Mouse (Mus musculus) liver, adult (tissue): ENCODE measurements around the gene Krtdap.

ENCODE experiments used
- GATA4 ChIP-seq: IDR thresholded peaks from 2 replicates; pipeline ENCODE4 v1.6.1; 2014; ENCODE audit warnings: mild to moderate bottlenecking, low read length; ENCODE audit not compliant: insufficient replicate concordance

Krtdap gene

DNA sequence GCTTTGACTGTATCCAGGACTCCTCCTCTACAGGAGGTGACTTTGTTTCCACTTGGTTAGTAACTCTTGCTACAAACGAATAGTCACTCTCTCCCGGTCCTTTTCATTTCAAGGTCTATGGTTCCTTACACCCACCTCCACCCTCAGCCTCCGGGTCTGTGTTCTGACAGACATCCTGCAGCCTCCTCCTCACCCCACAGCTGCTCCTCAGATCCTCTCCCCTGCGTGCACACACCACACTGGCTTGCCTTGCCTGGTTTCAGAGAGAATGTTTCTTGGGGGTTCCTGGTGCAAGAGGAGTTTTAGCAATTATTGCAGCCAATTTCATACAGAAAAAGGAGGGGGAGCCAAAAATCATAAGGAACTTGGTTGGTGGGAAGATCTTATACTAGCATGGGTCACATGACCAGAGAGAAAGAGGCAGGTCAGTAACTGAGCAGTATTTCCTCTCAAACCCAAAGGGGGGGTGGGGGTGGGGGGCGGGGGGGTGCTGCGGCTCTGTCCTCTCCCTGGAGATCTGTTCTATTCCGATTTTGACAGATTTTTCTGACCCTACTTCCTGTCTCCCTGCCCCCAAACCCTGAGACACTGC lies 33.3 kb downstream of the Krtdap start:
- no peak for TF ChIP-seq GATA4

DNA sequence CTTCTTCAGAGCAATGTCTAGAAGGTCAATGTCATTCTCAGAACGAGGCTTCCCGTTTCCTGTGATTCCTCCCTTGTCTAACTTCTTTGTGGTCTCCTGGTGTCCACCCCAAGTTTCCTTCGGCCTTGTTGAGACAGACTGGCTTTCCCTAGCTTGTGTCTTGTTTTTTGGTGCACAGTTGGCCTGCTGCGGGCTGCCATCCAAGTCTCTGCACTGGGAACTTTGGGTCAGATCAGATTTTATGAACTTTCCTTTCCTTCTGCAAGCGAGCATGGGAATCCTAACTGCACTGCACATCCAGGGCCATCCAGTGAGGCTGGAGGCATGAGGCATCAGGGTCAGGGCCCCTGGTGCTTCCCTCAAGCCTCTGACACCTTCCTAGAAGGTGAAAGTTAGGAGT lies 33.8 kb downstream of the Krtdap start:
- TF ChIP-seq GATA4 = no peak

DNA sequence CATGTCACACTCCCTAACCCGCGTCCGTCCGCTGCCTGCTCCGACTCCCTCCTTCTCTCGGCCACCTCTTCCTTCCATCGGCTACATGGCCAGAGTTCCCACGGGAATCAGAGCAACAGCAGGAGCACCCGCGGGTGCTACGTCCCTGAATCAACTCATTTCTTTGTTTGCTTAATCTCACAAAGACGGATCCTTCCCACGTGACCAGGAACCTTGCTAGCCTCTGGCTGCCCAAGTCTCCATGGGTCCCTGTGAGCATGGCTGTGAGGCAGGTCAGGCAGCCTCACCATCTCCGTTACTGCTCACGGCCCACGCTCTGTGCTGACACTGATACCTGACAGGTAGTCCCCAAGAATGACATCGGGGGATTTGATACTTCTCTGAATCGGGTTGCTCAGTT lies 36.0 kb downstream of the Krtdap start, which contains the start of gene Ffar2:
Gene Ffar2, minus strand, starts transcription at position 101 of the 400 bp plus-strand sequence.
- no peak for TF ChIP-seq GATA4

DNA sequence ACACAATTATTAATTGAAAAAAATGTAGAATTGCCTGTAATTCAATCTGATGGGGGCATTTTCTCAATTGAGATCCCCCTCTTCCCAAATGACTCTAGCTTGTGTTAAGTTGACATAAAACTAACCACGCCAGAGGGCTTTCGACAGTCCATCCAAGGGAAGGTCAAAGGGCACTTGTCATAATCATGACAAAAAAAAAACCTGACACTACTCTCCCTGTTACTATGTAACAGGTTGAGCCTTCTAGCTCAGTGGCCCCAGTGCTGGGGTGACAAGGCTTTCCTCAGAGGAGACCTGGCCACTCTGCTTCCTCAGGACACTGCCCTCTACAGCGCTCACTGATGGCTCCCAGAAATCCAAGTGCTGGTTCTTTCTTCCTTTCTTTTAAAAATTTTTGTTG lies 36.6 kb downstream of the Krtdap start:
- no peak for TF ChIP-seq GATA4

DNA sequence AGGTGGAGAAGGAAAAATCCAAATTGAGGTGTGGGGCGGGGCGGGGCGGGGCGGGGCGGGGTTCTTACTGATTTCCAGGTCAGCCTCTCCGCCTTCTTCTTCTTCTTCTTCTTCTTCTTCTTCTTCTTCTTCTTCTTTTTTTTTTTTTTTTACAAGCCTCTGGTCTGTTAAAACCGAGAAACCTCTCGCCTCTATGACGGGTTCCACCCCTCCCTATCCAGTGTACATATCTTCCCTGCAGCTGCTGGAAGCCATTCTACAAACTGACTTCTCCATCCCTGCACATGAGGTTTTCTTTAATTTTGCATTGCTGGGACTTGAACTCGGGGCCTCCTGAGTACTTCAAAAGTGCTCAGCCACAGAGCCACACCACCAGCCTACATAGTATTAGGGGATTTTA lies 39.0 kb downstream of the Krtdap start:
- TF ChIP-seq GATA4 = no peak

DNA sequence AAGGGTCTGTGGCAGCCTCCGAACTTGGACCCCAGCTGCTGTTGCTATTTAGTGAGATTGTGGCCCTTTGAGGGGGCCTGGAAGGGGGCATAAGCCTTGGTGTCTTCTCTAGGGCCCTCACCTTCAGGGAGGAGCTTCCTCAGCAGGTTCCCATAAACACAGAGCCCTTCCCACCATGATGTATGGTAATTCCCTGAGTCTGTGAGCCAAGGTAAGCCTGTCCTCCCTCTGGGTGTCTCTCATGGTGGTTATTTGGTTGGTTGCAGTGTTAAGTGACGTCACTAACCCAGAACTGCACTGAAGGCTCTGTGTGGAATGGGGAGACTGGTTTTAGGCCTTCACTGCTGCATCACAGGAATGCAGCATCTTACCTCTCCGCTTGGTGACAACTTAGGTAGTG lies 41.7 kb downstream of the Krtdap start:
- no peak for TF ChIP-seq GATA4

DNA sequence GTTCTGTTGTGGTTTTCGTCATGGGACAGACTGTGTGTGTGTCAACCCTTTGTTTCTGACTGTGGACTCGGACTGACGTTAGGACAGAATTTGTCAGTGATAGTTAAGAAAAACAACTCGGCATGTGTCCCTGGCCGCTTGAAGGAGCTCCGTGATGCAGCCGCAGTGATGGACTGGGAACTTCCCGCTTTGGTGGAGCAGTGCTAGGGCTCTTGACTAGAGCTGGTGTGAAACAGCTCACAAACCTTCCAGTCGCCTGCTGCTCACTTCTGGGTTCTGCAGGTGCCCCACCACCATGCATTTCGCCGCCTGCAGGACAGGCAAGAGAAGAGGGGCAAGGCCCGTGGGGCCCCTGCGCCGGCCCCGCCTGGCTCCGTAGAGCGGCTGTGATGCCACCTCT lies 44.6 kb downstream of the Krtdap start:
- TF ChIP-seq GATA4 = no peak

DNA sequence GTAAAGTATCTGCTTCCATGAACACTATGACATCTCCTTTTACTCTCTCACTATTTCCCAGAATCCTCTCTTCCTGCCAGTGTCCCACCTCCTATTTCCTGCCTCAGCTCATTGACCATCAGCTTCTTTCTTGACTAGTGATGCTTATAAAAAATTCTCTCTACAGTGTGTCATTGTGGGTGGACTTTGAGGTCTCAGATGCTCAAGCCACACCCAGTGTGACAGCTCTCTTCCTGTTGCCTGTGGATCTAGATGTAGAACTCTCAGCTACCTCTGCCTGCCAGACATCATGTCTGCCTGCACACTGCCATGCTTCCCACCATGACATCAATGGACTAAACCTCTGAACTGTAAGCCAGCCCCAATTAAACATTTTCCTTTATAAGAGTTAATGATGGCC lies 49.6 kb downstream of the Krtdap start:
- no peak for TF ChIP-seq GATA4

DNA sequence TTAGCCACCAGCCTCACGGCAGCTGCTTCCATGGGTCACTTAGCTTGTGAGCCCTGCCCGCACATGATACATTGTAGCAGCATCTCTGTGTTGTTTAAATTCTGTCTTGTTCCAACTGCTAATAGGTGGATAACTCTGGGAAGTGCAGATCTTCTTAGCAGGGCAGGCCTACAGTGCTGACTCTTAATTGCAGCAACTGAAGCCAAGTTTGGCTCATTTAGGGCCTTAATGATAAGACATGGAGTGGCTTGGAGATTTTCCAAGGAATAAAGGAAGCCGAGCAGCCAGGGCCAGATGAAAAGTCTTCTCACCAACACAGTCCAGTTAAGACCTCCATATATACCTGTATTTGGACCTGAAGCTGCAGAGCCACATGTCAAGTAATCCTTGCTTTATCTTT lies 52.6 kb downstream of the Krtdap start:
- no peak for TF ChIP-seq GATA4
